Mouse (Mus musculus) stomach, postnatal 0 days (tissue): ENCODE data around the gene Nsl1.

ENCODE experiments used
- CTCF ChIP-seq: IDR thresholded peaks from 2 replicates; pipeline ENCODE4 v1.5.1; 2016; ENCODE audit warnings: antibody characterized with exemption, low read depth, mild to moderate bottlenecking, moderate library complexity
- EP300 ChIP-seq: optimal IDR thresholded peaks from 2 replicates; pipeline ENCODE3; 2016; ENCODE audit warnings: antibody characterized with exemption

DNA sequence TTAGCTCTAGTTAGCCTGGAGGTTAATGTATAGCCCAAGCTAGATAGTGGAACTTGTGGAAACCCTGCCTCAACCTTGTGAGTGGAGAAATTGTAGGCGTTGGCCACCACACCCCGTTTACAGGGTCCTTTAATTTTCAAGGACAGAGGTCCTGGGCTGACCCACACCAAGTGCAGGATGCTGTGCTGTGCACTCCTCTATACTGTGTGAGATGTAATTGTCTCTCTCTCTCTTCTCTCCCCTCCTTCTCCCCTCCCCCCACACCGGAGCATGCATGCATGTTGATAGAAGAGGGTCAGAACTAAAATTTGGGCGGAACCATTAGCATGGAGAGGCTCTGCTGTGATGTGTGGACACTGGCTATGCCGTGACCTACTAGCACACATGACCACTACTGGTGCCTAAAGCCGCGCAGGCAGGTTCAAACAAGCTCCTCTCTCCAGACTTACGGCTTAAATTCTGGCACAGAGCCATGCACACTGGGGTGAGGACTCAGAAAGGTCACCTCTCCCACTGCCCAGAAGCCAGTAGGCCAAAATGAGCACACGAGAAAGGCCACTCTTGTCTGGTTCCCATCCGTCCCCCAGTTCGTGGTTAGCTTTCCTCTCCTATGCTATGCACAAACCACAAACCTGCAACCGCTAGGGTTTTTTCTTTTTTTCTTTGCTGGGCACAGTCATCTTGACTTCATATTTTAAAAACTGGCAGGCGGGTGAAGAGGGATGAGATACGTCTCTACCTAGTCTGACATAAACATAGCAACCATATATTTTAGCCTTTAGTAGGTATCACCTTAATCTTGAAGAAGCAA lies 34.3 kb downstream of the Nsl1 start:
- no peak for TF ChIP-seq CTCF
- TF ChIP-seq EP300 = no peak
